Mouse (Mus musculus) frontal cortex, postnatal 10 days (tissue): ENCODE measurements around the gene B3galt4.

Source experiments
- DNase-seq, 2 experiments: peaks; one replicate each; pipeline ENCODE4 v3.0.0; 2022; ENCODE audit warnings: low spot score in 2 of 2, mixed read lengths in 1 of 2

The B3galt4 gene

GRCm38 (mm10) chr17:33943454-33943853, 7.8 kb downstream of the B3galt4 start:
- DNase-seq = no peak

GRCm38 (mm10) chr17:33941381-33941780, 9.9 kb downstream of the B3galt4 start:
- DNase-seq = no peak

- no peak for DNase-seq
Observed at GRCm38 (mm10) chr17:33940981-33941380, 10.3 kb downstream of the B3galt4 start.

- peak in 1 of 2 experiments; percentile 80 for DNase-seq
Observed at GRCm38 (mm10) chr17:33940206-33940805, 11.0 kb downstream of the B3galt4 start, which contains the start of the genes Pfdn6 and Wdr46. Gene Pfdn6, minus strand, starts transcription at chr17:33940343. Gene Wdr46, plus strand, starts transcription at chr17:33940660.

- DNase-seq = no peak
Observed at GRCm38 (mm10) chr17:33938783-33939182, 12.5 kb downstream of the B3galt4 start.

GRCm38 (mm10) chr17:33936993-33937392, 14.3 kb downstream of the B3galt4 start:
- DNase-seq = no peak

GRCm38 (mm10) chr17:33935422-33936055, 15.7 kb downstream of the B3galt4 start:
- DNase-seq = no peak

GRCm38 (mm10) chr17:33932970-33933369, 18.3 kb downstream of the B3galt4 start:
- no peak for DNase-seq

- no peak for DNase-seq
Observed at GRCm38 (mm10) chr17:33932448-33932847, 18.8 kb downstream of the B3galt4 start.

- peak in 1 of 2 experiments; percentile 13 for DNase-seq
Observed at GRCm38 (mm10) chr17:33931947-33932346, 19.3 kb downstream of the B3galt4 start.

- no peak for DNase-seq
Observed at GRCm38 (mm10) chr17:33931159-33931866, 20.0 kb downstream of the B3galt4 start.

GRCm38 (mm10) chr17:33930280-33931158, 20.8 kb downstream of the B3galt4 start:
- DNase-seq = peak in 1 of 2 experiments; percentile 62

GRCm38 (mm10) chr17:33929371-33930279, 21.7 kb downstream of the B3galt4 start, which contains the start of gene Rgl2:
Gene Rgl2, plus strand, starts transcription at chr17:33929543.
- peak; percentile 90 to 94 for DNase-seq

- DNase-seq = no peak
Observed at GRCm38 (mm10) chr17:33928251-33928947, 22.9 kb downstream of the B3galt4 start.

GRCm38 (mm10) chr17:33926207-33926932, 24.9 kb downstream of the B3galt4 start:
- no peak for DNase-seq

- DNase-seq = no peak
Observed at GRCm38 (mm10) chr17:33925406-33926116, 25.7 kb downstream of the B3galt4 start.

- no peak for DNase-seq
Observed at GRCm38 (mm10) chr17:33924577-33925283, 26.6 kb downstream of the B3galt4 start.

- no peak for DNase-seq
Observed at GRCm38 (mm10) chr17:33921361-33921760, 29.9 kb downstream of the B3galt4 start.
